Comparison of ENCODE assay signal across 10 mouse cellular contexts in the genomic region with DNA sequence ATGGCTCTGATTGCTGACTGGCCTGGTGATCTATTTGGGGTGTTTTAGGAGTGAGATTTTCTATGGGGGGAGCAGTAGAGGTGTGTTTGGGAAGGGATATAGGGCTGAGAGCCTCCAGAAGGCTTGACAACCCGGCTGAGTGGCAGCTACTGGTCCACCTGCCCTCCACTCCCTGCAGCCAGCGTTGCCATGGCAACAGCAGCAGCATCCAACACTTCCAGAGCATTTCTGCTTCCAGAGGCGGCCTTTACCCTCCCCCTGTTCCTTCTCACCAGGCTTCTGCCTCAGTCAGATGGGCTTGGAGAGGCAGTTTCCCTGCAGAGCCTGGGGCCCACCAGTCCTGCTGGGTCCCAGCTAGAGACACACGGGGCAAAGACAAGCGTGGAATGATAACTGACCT. TPM values are rescaled to one million over a fixed set of nuclear protein-coding genes. Genes with fewer than 3 reads are reported as not detected.
DNase-seq lines count a peak whose midpoint lies in the region; ATAC-seq lines count a peak whose summit lies in the region.
"Had no signal": no experiment of that assay in that cellular context is flagged by ENCODE, and none has a peak within 500 bp of the region (broad histone marks: within the 10 kb centered on the region; RNA-seq: fewer than 3 reads in every experiment).

No protein-coding gene starts in this region.

- WGBS in limb, embryonic 11.5 days: 36% methylated on average over 5 of the region's 5 CpGs
- WGBS in limb, embryonic 10.5 days: 43% methylated on average over 5 of the region's 5 CpGs
- WGBS in midbrain, embryonic 11.5 days: 15% methylated on average over 5 of the region's 5 CpGs
- 51% methylated on average over 5 of the region's 5 CpGs for WGBS in kidney, embryonic 16.5 days

- no peaks in the 10 kb centered on the region for H3K4me1 ChIP-seq in limb, embryonic 11.5 days (ENCODE audit: control insufficient read depth, insufficient read depth, low read length)
- H3K4me1 ChIP-seq in limb, embryonic 10.5 days: peaks cover 36% of the 10 kb centered on the region
- peaks cover 12% of the 10 kb centered on the region for H3K4me1 ChIP-seq in midbrain, embryonic 11.5 days (ENCODE audit: control insufficient read depth, insufficient read depth, low read length)
- peaks cover 19% of the 10 kb centered on the region for H3K4me1 ChIP-seq in kidney, embryonic 16.5 days (ENCODE audit: insufficient read depth, low read length)

- H3K9ac ChIP-seq in limb, embryonic 11.5 days (ENCODE audit: low read length): no peak overlapping the region
- no peak overlapping the region for H3K9ac ChIP-seq in midbrain, embryonic 11.5 days (ENCODE audit: low read length)
- H3K9ac ChIP-seq in kidney, embryonic 16.5 days (replicated peaks; ENCODE audit: low read length): no peak overlapping the region

- ATAC-seq in limb, embryonic 11.5 days (ENCODE audit: insufficient number of reproducible peaks, low FRiP score, low TSS enrichment, low read depth): no peak
- ATAC-seq in midbrain, embryonic 11.5 days (ENCODE audit: low FRiP score): peak; percentile 80
- ATAC-seq in kidney, embryonic 16.5 days (ENCODE audit: low FRiP score, low TSS enrichment): no peak

- no peak overlapping the region for H3K27ac ChIP-seq in limb, embryonic 11.5 days (replicated peaks; ENCODE audit: low read depth, low read length)
- H3K27ac ChIP-seq in limb, embryonic 10.5 days: no peak overlapping the region
- H3K27ac ChIP-seq in midbrain, embryonic 11.5 days (ENCODE audit: low read depth, low read length): no peak overlapping the region
- H3K27ac ChIP-seq in kidney, embryonic 16.5 days (ENCODE audit: low read length): no peak overlapping the region

- no peaks in the 10 kb centered on the region for H3K27me3 ChIP-seq in limb, embryonic 11.5 days (ENCODE audit: control insufficient read depth, insufficient read depth, low read length)
- H3K27me3 ChIP-seq in limb, embryonic 10.5 days (ENCODE audit: low read depth, poor library complexity, severe bottlenecking): no peaks in the 10 kb centered on the region
- H3K27me3 ChIP-seq in midbrain, embryonic 11.5 days (ENCODE audit: control insufficient read depth, insufficient read depth, low read length): no peaks in the 10 kb centered on the region
- no peaks in the 10 kb centered on the region for H3K27me3 ChIP-seq in kidney, embryonic 16.5 days (ENCODE audit: insufficient read depth, low read length)

- DNase-seq in limb, embryonic 11.5 days (ENCODE audit: low spot score): peak; percentile 62
- DNase-seq in limb, embryonic 10.5 days (ENCODE audit: low spot score): no peak
- peak; percentile 53 to 57 for DNase-seq in frontal cortex, postnatal 10 days (ENCODE audit: low spot score in 2 of 2)
- no peak for DNase-seq in midbrain, embryonic 11.5 days (ENCODE audit: low spot score, missing footprints)
- DNase-seq in right cerebral cortex, postnatal 4 days: peak; percentile 46
- DNase-seq in kidney, postnatal 10 days: no peak
- DNase-seq in adrenal gland, postnatal 36 days: no peak
- DNase-seq: adrenal gland, adult 2 months; thymus, postnatal 14 days had no signal

- H3K4me2 ChIP-seq in limb, embryonic 11.5 days (ENCODE audit: low read depth, severe bottlenecking): no peak overlapping the region
- H3K4me2 ChIP-seq in midbrain, embryonic 11.5 days: no peak overlapping the region
- no peak overlapping the region for H3K4me2 ChIP-seq in kidney, embryonic 16.5 days (replicated peaks; ENCODE audit: low read depth, low read length)

- no peak overlapping the region for H3K4me3 ChIP-seq in limb, embryonic 11.5 days (ENCODE audit: low read depth, low read length)
- no peak overlapping the region for H3K4me3 ChIP-seq in limb, embryonic 10.5 days
- H3K4me3 ChIP-seq in midbrain, embryonic 11.5 days (ENCODE audit: low read depth, low read length): no peak overlapping the region
- H3K4me3 ChIP-seq in kidney, embryonic 16.5 days (ENCODE audit: low read length): no peak overlapping the region

- H3K36me3 ChIP-seq in limb, embryonic 11.5 days (ENCODE audit: control insufficient read depth, insufficient read depth, low read length): no peaks in the 10 kb centered on the region
- H3K36me3 ChIP-seq in limb, embryonic 10.5 days: no peaks in the 10 kb centered on the region
- H3K36me3 ChIP-seq in midbrain, embryonic 11.5 days (ENCODE audit: control insufficient read depth, insufficient read depth, low read length): no peaks in the 10 kb centered on the region
- no peaks in the 10 kb centered on the region for H3K36me3 ChIP-seq in kidney, embryonic 16.5 days (ENCODE audit: insufficient read depth, low read length)

- H3K9me3 ChIP-seq in limb, embryonic 11.5 days (ENCODE audit: control insufficient read depth, low read length): no peaks in the 10 kb centered on the region
- H3K9me3 ChIP-seq in limb, embryonic 10.5 days (replicated peaks): no peaks in the 10 kb centered on the region
- H3K9me3 ChIP-seq in midbrain, embryonic 11.5 days (ENCODE audit: control insufficient read depth, low read length): no peaks in the 10 kb centered on the region
- no peaks in the 10 kb centered on the region for H3K9me3 ChIP-seq in kidney, embryonic 16.5 days (ENCODE audit: low read length)

RNA-seq across cellular contexts. Expression of a gene that starts 38.4 kb away (rescaled TPM):
- polyA plus RNA-seq in limb, embryonic 11.5 days (2014; fragmentation: Nextera tagmentation; extraction: Ambion mirVana): 12.2 and 12.6 TPM in 2 replicates
- 10.3 and 13.4 TPM in 2 replicates for polyA plus RNA-seq in limb, embryonic 10.5 days (2016; fragmentation: Nextera tagmentation; extraction: Ambion mirVana)
- 8.9 and 14.0 TPM in 2 replicates for polyA plus RNA-seq in midbrain, embryonic 11.5 days (2014; fragmentation: Nextera tagmentation; extraction: Ambion mirVana)
- 100 to 1,000 TPM; 124 to 127 TPM for total RNA-seq in adrenal gland, postnatal 36 days (2021)
- 16.5 and 17.8 TPM in 2 replicates for polyA plus RNA-seq in kidney, embryonic 16.5 days (2015; fragmentation: Nextera tagmentation; extraction: Ambion mirVana)

Comparison
In these comparisons a context has a peak if more than half of its experiments do, and no peak if none do; other contexts are left out.
1. DNase-seq: peak in limb, embryonic 11.5 days (single experiment), frontal cortex, postnatal 10 days (2 of 2) and right cerebral cortex, postnatal 4 days (single experiment); none in limb, embryonic 10.5 days (single experiment), midbrain, embryonic 11.5 days (single experiment), kidney, postnatal 10 days (single experiment) and adrenal gland, postnatal 36 days (0 of 2).